Mouse (Mus musculus): ENCODE data around the gene Tmem150a.

The Tmem150a gene

GRCm38 (mm10) chr6:72352636-72353405 lies 2.4 kb upstream of the Tmem150a start:
- no peak for DNase-seq

- DNase-seq: no peak
Observed at GRCm38 (mm10) chr6:72354025-72354424, 1.2 kb upstream of the Tmem150a start.

GRCm38 (mm10) chr6:72356001-72356532 lies 820 bp downstream of the Tmem150a start:
- DNase-seq: no peak

- DNase-seq: no peak
Observed at GRCm38 (mm10) chr6:72357164-72358079, 2.2 kb downstream of the Tmem150a start.

GRCm38 (mm10) chr6:72358086-72358764 lies 3.0 kb downstream of the Tmem150a start:
- DNase-seq: no peak

- DNase-seq: no peak
Observed at GRCm38 (mm10) chr6:72359343-72359742, 4.1 kb downstream of the Tmem150a start.

GRCm38 (mm10) chr6:72359891-72360598 lies 4.8 kb downstream of the Tmem150a start:
- no peak for DNase-seq

GRCm38 (mm10) chr6:72360599-72360935 lies 5.3 kb downstream of the Tmem150a start:
- DNase-seq: no peak

GRCm38 (mm10) chr6:72361121-72361551 lies 5.9 kb downstream of the Tmem150a start:
- DNase-seq: no peak

GRCm38 (mm10) chr6:72362132-72363028 lies 7.1 kb downstream of the Tmem150a start:
- peak; percentile 97 for DNase-seq

GRCm38 (mm10) chr6:72364009-72364408 lies 8.8 kb downstream of the Tmem150a start:
- DNase-seq: no peak

GRCm38 (mm10) chr6:72364985-72365384 lies 9.7 kb downstream of the Tmem150a start:
- no peak for DNase-seq

- no peak for DNase-seq
Observed at GRCm38 (mm10) chr6:72366304-72366703, 11.1 kb downstream of the Tmem150a start.

- no peak for DNase-seq
Observed at GRCm38 (mm10) chr6:72366844-72367443, 11.7 kb downstream of the Tmem150a start, which contains the start of gene Rnf181. Gene Rnf181 (minus strand): TSS chr6:72366956.

- no peak for DNase-seq
Observed at GRCm38 (mm10) chr6:72367460-72367974, 12.3 kb downstream of the Tmem150a start.

GRCm38 (mm10) chr6:72369557-72369956 lies 14.3 kb downstream of the Tmem150a start:
- no peak for DNase-seq

GRCm38 (mm10) chr6:72370091-72370490 lies 14.8 kb downstream of the Tmem150a start:
- DNase-seq: no peak

GRCm38 (mm10) chr6:72371147-72371546 lies 15.9 kb downstream of the Tmem150a start:
- DNase-seq: peak; percentile 74

GRCm38 (mm10) chr6:72371571-72371970 lies 16.3 kb downstream of the Tmem150a start:
- DNase-seq: no peak

GRCm38 (mm10) chr6:72373184-72373583 lies 17.9 kb downstream of the Tmem150a start:
- DNase-seq: no peak

All from right cerebral cortex, adult 18-20 months (tissue).